Mouse (Mus musculus) neural tube, embryonic 12.5 days (tissue): ENCODE data around the gene Rassf2. TPM values are rescaled to one million over a fixed set of nuclear protein-coding genes. Genes with fewer than 3 reads are reported as not detected.

Source experiments
- ATAC-seq: fragments of 200-750 bp; cut with Nextera tagmentation; 2 replicates; pipeline ENCODE4 v1.8.0; 2017; ENCODE audit warnings: low read depth, mild to moderate bottlenecking, moderate TSS enrichment, moderate library complexity; ENCODE audit not compliant: low FRiP score
- H3K27ac ChIP-seq: fragments of 300-500 bp; sonication (generic); 2 replicates; pipeline ENCODE4 v1.5.1; 2016
- H3K27me3 ChIP-seq: fragments of 300-500 bp; sonication (generic); replicated peaks from 2 replicates; pipeline ENCODE4 v1.6.1; 2016; ENCODE audit warnings: mild to moderate bottlenecking
- H3K36me3 ChIP-seq: fragments of 300-500 bp; sonication (generic); 2 replicates; pipeline ENCODE4 v1.6.1; 2016; ENCODE audit warnings: mild to moderate bottlenecking
- H3K4me1 ChIP-seq: fragments of 300-500 bp; sonication (generic); 2 replicates; pipeline ENCODE4 v1.6.1; 2016
- H3K4me2 ChIP-seq: fragments of 300-500 bp; sonication (generic); replicated peaks from 2 replicates; pipeline ENCODE4 v1.6.1; 2016; ENCODE audit warnings: mild to moderate bottlenecking
- H3K4me3 ChIP-seq: fragments of 300-500 bp; sonication (generic); 2 replicates; pipeline ENCODE4 v1.5.1; 2016
- H3K9ac ChIP-seq: fragments of 300-500 bp; sonication (generic); 2 replicates; pipeline ENCODE4 v1.6.1; 2016; ENCODE audit warnings: mild to moderate bottlenecking
- H3K9me3 ChIP-seq: fragments of 300-500 bp; sonication (generic); 2 replicates; pipeline ENCODE4 v1.6.1; 2016; ENCODE audit warnings: mild to moderate bottlenecking
- WGBS: fragments of 180-500 bp; shearing (Covaris S2); methylation state at CpG from one replicate; pipeline ENCODE4 v1.1.7; 2016; 5-methylcytosine and 5-hydroxymethylcytosine counted together
- polyA plus RNA-seq: library from polyadenylated mRNA; unstranded; fragments of >200 nt; fragmentation: Nextera tagmentation; extraction: Ambion mirVana; gene quantifications from 2 replicates; pipeline ENCODE4 v1.2.1, GENCODE M21; 2016

The Rassf2 gene
- polyA plus RNA-seq, 1 experiment from 2014 or later = 30.6 TPM

- ATAC-seq = no peak
- no peaks in the 10 kb centered on the region for H3K9me3 ChIP-seq
- H3K4me2 ChIP-seq = no peak overlapping the region
- no peak overlapping the region for H3K9ac ChIP-seq
- no peak overlapping the region for H3K4me3 ChIP-seq
- peaks cover 6% of the 10 kb centered on the region for H3K4me1 ChIP-seq
- H3K27ac ChIP-seq = no peak overlapping the region
- 87% methylated on average over 3 of the region's 3 CpGs for WGBS
- H3K27me3 ChIP-seq = peaks cover 12% of the 10 kb centered on the region
- H3K36me3 ChIP-seq = no peaks in the 10 kb centered on the region
These were observed 81.9 kb downstream of the Rassf2 start for GRCm38 (mm10) chr2:131948156-131948555.

GRCm38 (mm10) chr2:131946351-131946750, 83.7 kb downstream of the Rassf2 start:
- 93% methylated on average over 16 of the region's 16 CpGs for WGBS
- Histone ChIP-seq H3K9ac (no peak overlapping the region), H3K4me3 (no peak overlapping the region), H3K9me3 (no peaks in the 10 kb centered on the region), H3K27ac (no peak overlapping the region), H3K27me3 (no peaks in the 10 kb centered on the region), H3K36me3 (no peaks in the 10 kb centered on the region), H3K4me1 (no peaks in the 10 kb centered on the region; the same call in 1 of the 2 replicates), H3K4me2 (no peak overlapping the region)
- ATAC-seq = no peak

- WGBS = 91% methylated on average over 6 of the region's 6 CpGs
- H3K27ac ChIP-seq = no peak overlapping the region
- no peak overlapping the region for H3K9ac ChIP-seq
- ATAC-seq = no peak
- no peak overlapping the region for H3K4me2 ChIP-seq
- no peaks in the 10 kb centered on the region; the same call in 1 of the 2 replicates for H3K4me1 ChIP-seq
- H3K27me3 ChIP-seq = no peaks in the 10 kb centered on the region
- H3K9me3 ChIP-seq = no peaks in the 10 kb centered on the region
- H3K36me3 ChIP-seq = no peaks in the 10 kb centered on the region
- H3K4me3 ChIP-seq = no peak overlapping the region
These were observed 84.3 kb downstream of the Rassf2 start for GRCm38 (mm10) chr2:131945765-131946164.

- Histone ChIP-seq H3K36me3 (no peaks in the 10 kb centered on the region), H3K4me1 (no peaks in the 10 kb centered on the region), H3K4me3 (no peak overlapping the region), H3K9me3 (no peaks in the 10 kb centered on the region), H3K27me3 (no peaks in the 10 kb centered on the region), H3K27ac (no peak overlapping the region), H3K4me2 (no peak overlapping the region), H3K9ac (no peak overlapping the region)
- WGBS = 92% methylated on average over 8 of the region's 8 CpGs
- no peak for ATAC-seq
These were observed 84.8 kb downstream of the Rassf2 start for GRCm38 (mm10) chr2:131945225-131945624.

- H3K27me3 ChIP-seq = no peaks in the 10 kb centered on the region
- H3K27ac ChIP-seq = no peak overlapping the region
- no peaks in the 10 kb centered on the region for H3K4me1 ChIP-seq
- H3K4me3 ChIP-seq = no peak overlapping the region
- no peak overlapping the region for H3K4me2 ChIP-seq
- 21% methylated on average over 1 of the region's 1 CpGs for WGBS
- no peak for ATAC-seq
- H3K36me3 ChIP-seq = no peaks in the 10 kb centered on the region
- no peaks in the 10 kb centered on the region for H3K9me3 ChIP-seq
- H3K9ac ChIP-seq = no peak overlapping the region
These were observed 85.7 kb downstream of the Rassf2 start for GRCm38 (mm10) chr2:131944370-131944769.

GRCm38 (mm10) chr2:131941501-131941900, 88.6 kb downstream of the Rassf2 start:
- no peak overlapping the region for H3K9ac ChIP-seq
- H3K36me3 ChIP-seq = peaks cover 9% of the 10 kb centered on the region; the same call in 1 of the 2 replicates
- no peak overlapping the region for H3K4me3 ChIP-seq
- H3K4me1 ChIP-seq = no peaks in the 10 kb centered on the region
- WGBS = 79% methylated on average over 6 of the region's 6 CpGs
- ATAC-seq = no peak
- no peaks in the 10 kb centered on the region for H3K9me3 ChIP-seq
- no peaks in the 10 kb centered on the region for H3K27me3 ChIP-seq
- no peak overlapping the region for H3K27ac ChIP-seq
- no peak overlapping the region for H3K4me2 ChIP-seq

- Histone ChIP-seq H3K27ac (no peak overlapping the region), H3K9me3 (no peaks in the 10 kb centered on the region), H3K36me3 (peaks cover 12% of the 10 kb centered on the region; the same call in 1 of the 2 replicates), H3K27me3 (no peaks in the 10 kb centered on the region), H3K4me3 (no peak overlapping the region), H3K4me1 (no peaks in the 10 kb centered on the region), H3K9ac (no peak overlapping the region), H3K4me2 (no peak overlapping the region)
- ATAC-seq = no peak
- 74% methylated on average over 3 of the region's 3 CpGs for WGBS
These were observed 89.6 kb downstream of the Rassf2 start for GRCm38 (mm10) chr2:131940506-131940905.

Other genes starting within 250 kb of the Rassf2 start
- not detected in 2 replicates for gene Erv3, start 170.5 kb downstream of the Rassf2 start, polyA plus RNA-seq
- 74.5 and 75.1 TPM in 2 replicates for gene Prnp, start 120.3 kb downstream of the Rassf2 start, polyA plus RNA-seq
- gene Prn, start 120.3 kb downstream of the Rassf2 start, polyA plus RNA-seq = not detected in 2 replicates
- gene Prnd, start 79.4 kb downstream of the Rassf2 start, polyA plus RNA-seq = 9.8 and 11.0 TPM in 2 replicates
- gene Slc23a2, start 114.8 kb upstream of the Rassf2 start, polyA plus RNA-seq = 18.9 and 21.1 TPM in 2 replicates
- gene Tmem230, start 217.5 kb upstream of the Rassf2 start, polyA plus RNA-seq = 54.3 and 59.6 TPM in 2 replicates
- 189 and 190 TPM in 2 replicates for gene Pcna, start 223.1 kb upstream of the Rassf2 start, polyA plus RNA-seq
- gene Cds2, start 232.9 kb upstream of the Rassf2 start, polyA plus RNA-seq = 42.9 and 47.6 TPM in 2 replicates